Mouse (Mus musculus): Measurements from ENCODE around the gene Nhs.

GRCm38 (mm10) chrX:161871306-161871705, 288.2 kb downstream of the Nhs start:
- TF ChIP-seq CTCF (IDR thresholded peaks at IDR 0.05; ENCODE audit: low read depth, low read length) = no peak
- no peak for TF ChIP-seq POLR2AphosphoS5 (IDR thresholded peaks at IDR 0.05; ENCODE audit: insufficient replicate concordance, low read depth, low read length)
- TF ChIP-seq GATA1 (IDR thresholded peaks at IDR 0.05; ENCODE audit: borderline replicate concordance, low read length) = no peak
- no peak for TF ChIP-seq TAL1 (conservative IDR thresholded peaks at IDR 0.05; ENCODE audit: low read depth, low read length)
- no peak for TF ChIP-seq GATA2 (IDR thresholded peaks at IDR 0.05; ENCODE audit: borderline replicate concordance, low read depth, low read length)

All from G1E (cell line).